Mouse (Mus musculus) neural tube, embryonic 12.5 days (tissue): ENCODE data around the gene Lck. TPM values are rescaled to one million over a fixed set of nuclear protein-coding genes. Genes with fewer than 3 reads are reported as not detected.
A peak's percentile ranks its signal among the peaks of the same experiment; 100 is the strongest.

ENCODE experiments used
- ATAC-seq: fragments of 200-750 bp; cut with Nextera tagmentation; 2 replicates; pipeline ENCODE4 v1.8.0; 2017; ENCODE audit warnings: low read depth, mild to moderate bottlenecking, moderate TSS enrichment, moderate library complexity; ENCODE audit not compliant: low FRiP score
- H3K27ac ChIP-seq: fragments of 300-500 bp; sonication (generic); 2 replicates; pipeline ENCODE4 v1.5.1; 2016
- H3K27me3 ChIP-seq: fragments of 300-500 bp; sonication (generic); replicated peaks from 2 replicates; pipeline ENCODE4 v1.6.1; 2016; ENCODE audit warnings: mild to moderate bottlenecking
- H3K36me3 ChIP-seq: fragments of 300-500 bp; sonication (generic); 2 replicates; pipeline ENCODE4 v1.6.1; 2016; ENCODE audit warnings: mild to moderate bottlenecking
- H3K4me1 ChIP-seq: fragments of 300-500 bp; sonication (generic); 2 replicates; pipeline ENCODE4 v1.6.1; 2016
- H3K4me2 ChIP-seq: fragments of 300-500 bp; sonication (generic); replicated peaks from 2 replicates; pipeline ENCODE4 v1.6.1; 2016; ENCODE audit warnings: mild to moderate bottlenecking
- H3K4me3 ChIP-seq: fragments of 300-500 bp; sonication (generic); 2 replicates; pipeline ENCODE4 v1.5.1; 2016
- H3K9ac ChIP-seq: fragments of 300-500 bp; sonication (generic); 2 replicates; pipeline ENCODE4 v1.6.1; 2016; ENCODE audit warnings: mild to moderate bottlenecking
- H3K9me3 ChIP-seq: fragments of 300-500 bp; sonication (generic); 2 replicates; pipeline ENCODE4 v1.6.1; 2016; ENCODE audit warnings: mild to moderate bottlenecking
- WGBS: fragments of 180-500 bp; shearing (Covaris S2); methylation state at CpG from one replicate; pipeline ENCODE4 v1.1.7; 2016; 5-methylcytosine and 5-hydroxymethylcytosine counted together
- microRNA-seq: library from miRNA; unstranded; fragments of <30 nt; microRNA quantifications from one replicate; pipeline ENCODE4, GENCODE M21; 2017
- polyA plus RNA-seq: library from polyadenylated mRNA; unstranded; fragments of >200 nt; fragmentation: Nextera tagmentation; extraction: Ambion mirVana; gene quantifications from 2 replicates; pipeline ENCODE4 v1.2.1, GENCODE M21; 2016

Gene Lck
- polyA plus RNA-seq, 1 experiment from 2014 or later = 8.0 TPM

- no peak overlapping the region for H3K27ac ChIP-seq
- H3K4me3 ChIP-seq = peak overlapping the region; percentile 52
- peak overlapping the region; percentile 90 for H3K4me2 ChIP-seq
- H3K9me3 ChIP-seq = no peaks in the 10 kb centered on the region
- peaks cover 15% of the 10 kb centered on the region for H3K4me1 ChIP-seq
- H3K36me3 ChIP-seq = no peaks in the 10 kb centered on the region
- no peak for ATAC-seq
- no peaks in the 10 kb centered on the region for H3K27me3 ChIP-seq
- peak overlapping the region; percentile 60; the same call in 1 of the 2 replicates for H3K9ac ChIP-seq
- WGBS = 81% methylated on average over 8 of the region's 8 CpGs
Observed at GRCm38 (mm10) chr4:129500017-129500416, 73.4 kb downstream of the Lck start.

- Histone ChIP-seq H3K36me3 (no peaks in the 10 kb centered on the region), H3K4me3 (no peak overlapping the region), H3K27me3 (no peaks in the 10 kb centered on the region), H3K27ac (no peak overlapping the region), H3K4me2 (no peak overlapping the region), H3K9ac (no peak overlapping the region), H3K4me1 (peaks cover 15% of the 10 kb centered on the region), H3K9me3 (no peaks in the 10 kb centered on the region)
- 75% methylated on average over 3 of the region's 3 CpGs for WGBS
- no peak for ATAC-seq
Observed at GRCm38 (mm10) chr4:129498941-129499340, 74.5 kb downstream of the Lck start.

Small RNA genes lying within 50 kb of the gene (microRNA-seq; reads per million reads assigned to microRNA genes)
- gene Mir8119 = not detected

Other genes with a start within 250 kb of the Lck start
- gene Rbbp4, start 238.3 kb downstream of the Lck start, polyA plus RNA-seq = 451 and 469 TPM in 2 replicates
- gene Zbtb8os, start 237.9 kb downstream of the Lck start, polyA plus RNA-seq = 34.2 and 38.0 TPM in 2 replicates
- 12.5 and 15.4 TPM in 2 replicates for gene Zbtb8a, start 195.5 kb downstream of the Lck start, polyA plus RNA-seq
- gene Zbtb8b, start 132.8 kb downstream of the Lck start, polyA plus RNA-seq = 4.9 and 5.0 TPM in 2 replicates
- 31.9 and 33.1 TPM in 2 replicates for gene Bsdc1, start 112.1 kb downstream of the Lck start, polyA plus RNA-seq
- gene Tssk3, start 82.6 kb downstream of the Lck start, polyA plus RNA-seq = not detected in 2 replicates
- gene Fam229a, start 82.5 kb downstream of the Lck start, polyA plus RNA-seq = not detected in 2 replicates
- 2,122 and 2,278 TPM in 2 replicates for gene Marcksl1, start 60.1 kb downstream of the Lck start, polyA plus RNA-seq
- gene Hdac1, start 30.9 kb downstream of the Lck start, polyA plus RNA-seq = 179 and 192 TPM in 2 replicates
- 1.5 and 2.2 TPM in 2 replicates for gene Fam167b, start 4.9 kb upstream of the Lck start, polyA plus RNA-seq
- gene Eif3i, start 27.0 kb upstream of the Lck start, polyA plus RNA-seq = 200 and 208 TPM in 2 replicates
- 175 and 183 TPM in 2 replicates for gene Tmem234, start 27.0 kb upstream of the Lck start, polyA plus RNA-seq
- gene Dcdc2b, start 40.6 kb upstream of the Lck start, polyA plus RNA-seq = 3.1 and 3.3 TPM in 2 replicates
- 32.5 and 32.6 TPM in 2 replicates for gene Iqcc, start 45.5 kb upstream of the Lck start, polyA plus RNA-seq
- 103 and 107 TPM in 2 replicates for gene Ccdc28b, start 50.3 kb upstream of the Lck start, polyA plus RNA-seq
- gene Txlna, start 67.4 kb upstream of the Lck start, polyA plus RNA-seq = 77.6 and 83.5 TPM in 2 replicates
- gene Kpna6, start 99.1 kb upstream of the Lck start, polyA plus RNA-seq = 16.3 and 16.6 TPM in 2 replicates
- 16.0 and 16.8 TPM in 2 replicates for gene Tmem39b, start 123.2 kb upstream of the Lck start, polyA plus RNA-seq
- 211 and 212 TPM in 2 replicates for gene Khdrbs1, start 168.7 kb upstream of the Lck start, polyA plus RNA-seq
- gene Ptp4a2, start 237.6 kb upstream of the Lck start, polyA plus RNA-seq = 336 and 342 TPM in 2 replicates